Mouse (Mus musculus) heart, adult 8-10 months (tissue): Measurements from ENCODE around the gene Camta2. TPM values are rescaled to one million over a fixed set of nuclear protein-coding genes. Genes with fewer than 3 reads are reported as not detected.

ENCODE experiments used
- DNase-seq: peaks from one replicate; pipeline ENCODE4 v3.0.0; 2022; ENCODE audit warnings: low spot score
- total RNA-seq, 4 experiments: library from RNA; stranded (reverse); gene quantifications; 2 replicates each; pipeline ENCODE4 v1.2.4; 2022

Gene Camta2
- total RNA-seq, 4 experiments from 2014 or later: 32.4 to 41.1 (median 34.2) TPM

- no peak for DNase-seq
These were observed 23.2 kb downstream of the Camta2 start for GRCm38 (mm10) chr11:70664741-70665140.

DNA sequence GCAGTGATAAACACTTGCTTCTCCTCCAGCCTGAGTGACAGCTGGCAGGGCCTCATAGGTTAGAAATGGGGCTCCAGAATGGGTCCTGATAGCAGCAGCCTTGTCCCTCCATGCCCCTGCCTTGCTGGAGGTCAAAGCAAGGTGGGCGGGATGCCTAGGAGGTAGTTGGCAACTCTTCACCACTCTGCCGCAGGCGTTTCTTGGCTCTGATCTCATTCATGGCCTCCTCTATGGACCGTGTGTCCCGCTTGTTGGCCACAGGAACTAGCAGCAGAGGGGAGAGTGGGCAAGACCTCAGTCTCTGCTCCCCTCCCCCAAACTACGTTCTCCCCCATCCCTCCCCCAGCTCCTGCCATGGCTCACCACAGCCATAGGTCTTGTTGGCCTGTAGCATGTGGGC, 23.9 kb downstream of the Camta2 start:
- no peak for DNase-seq

GRCm38 (mm10) chr11:70663101-70663500, 24.8 kb downstream of the Camta2 start:
- DNase-seq: no peak

DNA sequence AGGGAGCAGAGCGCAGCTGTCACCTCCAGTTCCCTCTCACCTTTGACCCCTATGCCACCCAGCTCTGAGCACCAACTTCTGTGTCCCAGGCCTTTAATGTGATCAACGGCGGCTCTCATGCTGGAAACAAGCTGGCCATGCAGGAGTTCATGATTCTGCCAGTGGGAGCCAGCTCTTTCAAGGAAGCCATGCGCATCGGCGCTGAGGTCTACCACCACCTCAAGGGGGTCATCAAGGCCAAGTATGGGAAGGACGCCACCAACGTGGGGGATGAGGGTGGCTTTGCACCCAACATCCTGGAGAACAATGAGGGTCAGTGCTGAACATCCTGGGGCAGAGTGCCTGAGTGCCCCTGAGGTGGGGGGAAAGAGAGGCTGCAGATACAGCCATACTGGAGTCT, 27.3 kb downstream of the Camta2 start:
- DNase-seq: no peak

GRCm38 (mm10) chr11:70658942-70659341, 29.0 kb downstream of the Camta2 start:
- no peak for DNase-seq

DNA sequence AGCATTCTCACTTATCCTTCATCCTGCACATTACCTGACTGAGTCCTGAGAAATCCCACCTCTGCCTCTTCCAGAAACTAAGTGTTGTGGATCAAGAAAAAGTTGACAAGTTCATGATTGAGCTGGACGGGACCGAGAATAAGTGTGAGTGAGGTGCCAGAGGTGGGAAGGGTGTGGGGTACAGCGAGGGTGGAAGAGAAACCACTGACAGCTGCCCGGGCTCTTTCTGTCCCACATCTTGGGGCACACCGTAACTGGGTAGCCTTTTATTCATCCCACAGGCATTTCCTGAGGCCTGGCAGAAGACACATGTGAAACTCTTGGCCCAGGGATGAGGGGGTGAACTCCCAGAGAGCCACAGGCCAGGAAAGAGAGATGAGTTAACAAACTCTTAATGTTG, 29.4 kb downstream of the Camta2 start:
- no peak for DNase-seq

- no peak for DNase-seq
These were observed 29.9 kb downstream of the Camta2 start for GRCm38 (mm10) chr11:70657991-70658390.

GRCm38 (mm10) chr11:70657573-70657972, 30.3 kb downstream of the Camta2 start:
- DNase-seq: no peak

DNA sequence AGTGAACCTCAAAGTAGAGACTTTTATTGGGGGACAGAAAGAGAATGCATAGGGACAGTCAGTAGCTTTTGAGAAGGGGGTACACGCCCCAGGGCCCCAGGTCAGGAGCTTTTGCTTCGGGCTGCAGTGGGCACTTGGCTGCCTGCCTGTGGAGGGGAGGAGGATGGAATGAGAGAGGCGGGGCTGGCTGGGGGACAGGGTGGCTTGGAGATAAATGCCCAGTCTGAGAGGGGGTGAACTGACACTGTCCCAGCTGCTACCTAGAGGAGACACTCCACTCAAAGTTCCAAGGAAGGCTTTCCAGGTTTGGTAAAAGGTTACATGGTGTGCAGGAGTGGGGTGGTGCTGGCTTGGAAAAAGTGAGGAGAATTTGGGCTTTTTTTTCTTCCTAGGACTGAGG, 30.9 kb downstream of the Camta2 start, which contains the start of gene Eno3:
TSS of gene Eno3 (plus strand) at position 239 of the 400 bp plus-strand sequence.
- no peak for DNase-seq

DNA sequence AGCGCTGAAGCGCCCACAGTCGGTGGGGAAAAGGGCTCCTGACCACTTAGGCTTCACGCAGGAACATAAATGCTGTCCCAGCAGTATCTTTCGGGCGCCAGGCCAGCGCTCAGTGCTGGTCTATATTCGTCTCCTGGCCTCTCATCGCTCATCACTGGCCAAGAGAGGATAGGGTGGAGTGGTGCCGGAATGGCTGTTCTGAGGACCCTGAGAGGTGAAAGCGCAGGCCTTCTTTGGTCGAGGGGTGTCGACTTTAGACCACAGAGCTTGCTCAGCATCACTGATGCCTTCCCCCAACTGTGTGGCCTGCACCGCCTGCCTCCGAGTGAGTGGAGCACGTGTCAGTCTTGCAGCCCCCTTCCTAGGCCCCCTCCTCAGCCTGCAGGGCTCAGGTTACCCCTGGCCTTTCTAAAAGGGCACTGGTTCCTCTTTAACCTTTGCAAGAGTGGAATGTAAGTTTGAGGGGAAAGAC, 31.4 kb downstream of the Camta2 start:
- peak; percentile 81 for DNase-seq

GRCm38 (mm10) chr11:70655571-70656455, 32.1 kb downstream of the Camta2 start:
- peak; percentile 65 for DNase-seq

GRCm38 (mm10) chr11:70654923-70655570, 32.9 kb downstream of the Camta2 start:
- peak; percentile 80 for DNase-seq

GRCm38 (mm10) chr11:70654198-70654922, 33.5 kb downstream of the Camta2 start, which contains the start of gene Pfn1:
TSS of gene Pfn1 (minus strand) at chr11:70654644.
- DNase-seq: peak; percentile 65

DNA sequence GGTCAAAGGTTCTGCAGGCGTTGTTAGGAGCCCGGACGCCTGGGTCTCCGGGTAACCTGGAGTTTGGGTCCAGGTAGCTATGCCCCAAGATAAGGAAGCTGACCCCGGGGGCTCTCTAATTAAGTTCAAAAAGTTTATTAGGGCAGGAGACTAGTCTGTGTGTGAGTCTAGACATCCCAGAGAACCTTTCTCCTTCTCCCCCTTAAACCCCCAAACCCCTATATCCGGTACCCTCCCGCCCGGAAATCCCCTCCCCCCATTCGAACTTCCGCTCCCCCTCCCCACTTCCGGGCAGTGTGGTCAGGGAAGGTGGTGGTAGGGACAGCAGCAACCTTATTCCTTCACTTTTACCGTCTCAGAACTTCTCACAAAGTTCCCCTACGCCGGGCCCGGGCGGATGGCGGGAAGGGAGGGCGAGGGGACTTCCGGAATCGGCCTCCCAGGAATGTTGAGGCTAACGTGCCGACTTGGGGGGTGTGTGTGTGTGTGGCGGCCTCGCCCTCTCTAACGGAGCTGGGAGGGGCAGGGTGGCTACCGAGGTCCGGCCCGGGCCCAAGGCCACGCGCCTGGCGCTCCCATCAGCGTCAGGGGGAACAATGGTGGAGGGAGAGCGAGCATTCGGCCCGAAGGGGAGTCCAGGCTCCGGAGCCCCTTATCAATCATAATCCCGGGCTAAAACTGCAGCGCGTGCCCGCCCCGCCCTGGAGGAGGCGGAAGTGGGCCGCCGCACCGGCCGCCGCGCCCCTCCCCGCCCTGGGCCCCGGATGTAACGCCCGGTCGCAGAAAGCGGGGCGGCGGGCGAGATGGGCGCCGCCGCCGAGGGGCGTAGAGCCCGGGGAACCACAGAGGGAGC, 34.3 kb downstream of the Camta2 start:
- peak; percentile 46 for DNase-seq

DNA sequence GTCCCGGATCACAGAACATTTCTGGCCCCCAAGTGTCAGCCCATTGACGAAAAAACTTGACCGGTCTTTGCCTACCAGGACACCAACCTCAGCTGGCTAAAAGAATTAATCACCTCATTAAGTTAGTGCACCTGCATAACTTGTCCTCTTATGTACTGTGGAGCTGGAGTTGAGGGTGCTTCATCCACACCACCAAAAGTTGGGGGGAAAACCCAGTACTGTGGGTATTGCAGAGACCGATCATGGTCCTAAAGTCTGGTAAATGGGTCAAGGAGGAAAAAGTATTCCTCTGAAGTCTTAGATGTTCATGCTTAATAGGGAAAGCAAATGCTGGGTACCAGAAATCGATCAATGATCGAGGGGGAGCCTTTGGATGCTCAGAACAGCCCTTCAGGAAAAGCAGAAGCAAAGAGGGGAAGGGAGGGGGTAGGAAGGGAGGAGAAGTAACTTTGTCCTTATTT, 35.0 kb downstream of the Camta2 start:
- no peak for DNase-seq

- DNase-seq: no peak
These were observed 35.6 kb downstream of the Camta2 start for GRCm38 (mm10) chr11:70652029-70652883.

GRCm38 (mm10) chr11:70651391-70651790, 36.5 kb downstream of the Camta2 start:
- no peak for DNase-seq

GRCm38 (mm10) chr11:70650322-70651175, 37.4 kb downstream of the Camta2 start:
- DNase-seq: no peak

- no peak for DNase-seq
These were observed 38.6 kb downstream of the Camta2 start for GRCm38 (mm10) chr11:70649185-70649734.
